Mouse (Mus musculus): ENCODE results near the gene Ndufs1.
"Not testable (repeated sequence)": the region's sequence is repeated elsewhere in the genome, so short reads cannot be mapped to it uniquely, and the experiment has no call there.

Gene Ndufs1

DNA sequence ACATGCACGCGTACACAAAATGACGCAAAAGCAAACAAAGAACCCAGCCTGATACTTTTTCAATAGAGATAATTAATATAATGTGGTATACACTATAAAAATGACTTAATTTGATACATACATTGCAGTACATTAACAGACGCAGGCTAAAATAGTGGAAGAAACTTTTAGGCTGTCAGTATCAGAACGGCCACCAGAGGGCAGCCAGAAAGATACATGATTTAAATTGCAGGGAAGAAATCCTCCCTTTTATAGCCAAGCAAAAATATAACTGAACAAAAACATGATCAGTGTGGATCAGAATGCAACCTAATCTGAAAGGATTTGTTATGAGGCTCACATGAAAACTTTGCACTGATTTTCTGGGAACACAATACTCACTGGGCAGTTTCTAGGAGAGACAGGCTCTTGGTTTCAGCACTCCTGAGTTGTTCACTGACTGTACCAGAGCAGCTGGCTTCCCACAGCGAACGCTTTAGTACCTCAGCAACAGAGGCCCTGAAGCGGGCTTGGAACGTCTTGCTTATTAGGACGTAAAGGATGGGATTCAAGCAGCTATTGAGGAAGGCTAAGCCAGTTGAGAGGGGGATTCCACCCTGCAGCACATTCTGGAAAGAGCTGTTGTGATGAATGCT, 6.1 kb upstream of the Ndufs1 start:
- peak; percentile 75 for DNase-seq (ENCODE audit: low read depth, low spot score)

DNA sequence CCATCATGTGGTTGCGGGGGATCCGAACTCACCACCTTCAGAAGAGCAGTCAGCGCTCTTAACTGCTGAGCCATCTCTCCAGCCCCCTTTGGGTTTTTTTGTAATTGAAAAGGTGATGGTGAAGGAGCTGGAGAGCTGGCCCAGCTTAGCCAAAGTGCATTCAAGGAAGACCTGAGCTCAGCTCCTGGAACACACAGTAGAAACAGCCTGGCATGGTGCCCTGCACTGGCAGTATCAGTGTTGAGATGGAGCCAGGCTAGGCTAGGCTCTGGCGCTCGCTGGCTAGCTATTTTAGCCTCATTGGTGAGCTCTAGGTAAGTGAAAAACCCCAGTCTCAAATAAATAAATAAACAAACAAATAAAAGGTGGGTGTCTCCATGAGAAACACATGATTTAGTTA, 5.6 kb upstream of the Ndufs1 start:
- peak; percentile 25 for DNase-seq (ENCODE audit: low read depth, low spot score)

DNA sequence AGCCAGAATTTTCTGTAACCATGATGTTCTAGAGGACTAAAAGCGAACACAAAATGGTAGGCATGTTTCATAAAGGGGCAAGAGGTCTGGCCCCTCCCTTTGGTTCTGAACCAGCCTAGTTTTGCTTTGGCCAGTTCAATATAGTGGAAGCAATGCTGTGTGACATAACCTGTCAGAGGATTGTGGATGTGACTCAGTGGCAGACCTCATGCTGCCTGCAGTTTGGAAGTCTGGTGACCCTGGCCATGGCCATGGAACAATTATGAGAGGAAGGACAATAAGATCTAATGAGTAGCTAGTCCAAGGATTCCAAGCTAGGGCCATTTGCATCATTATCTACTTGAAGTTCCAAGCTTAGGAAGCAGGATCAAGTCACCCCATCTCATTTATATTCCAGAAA, 4.8 kb upstream of the Ndufs1 start:
- no peak for DNase-seq (ENCODE audit: low read depth, low spot score)

DNA sequence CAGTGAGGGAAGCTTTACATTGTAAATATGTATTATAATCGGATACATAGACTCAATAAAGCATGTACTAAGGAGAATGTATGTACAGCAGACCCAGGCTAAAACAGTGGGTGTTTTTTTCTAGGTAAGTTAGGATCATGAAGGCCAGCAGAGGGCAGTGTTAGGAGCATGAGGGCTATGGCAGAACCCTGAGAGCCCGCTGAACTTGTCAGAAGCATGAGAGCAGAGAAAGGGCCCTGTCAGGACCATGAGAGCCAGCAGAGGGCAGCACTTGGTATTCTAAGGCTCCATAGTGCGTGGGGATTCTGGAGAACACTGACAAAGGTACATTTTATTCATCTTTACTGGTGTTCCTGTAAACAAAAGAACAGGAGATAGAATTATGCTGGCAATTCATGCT, 4.4 kb upstream of the Ndufs1 start:
- peak; percentile 99 for DNase-seq (ENCODE audit: low read depth, low spot score)

DNA sequence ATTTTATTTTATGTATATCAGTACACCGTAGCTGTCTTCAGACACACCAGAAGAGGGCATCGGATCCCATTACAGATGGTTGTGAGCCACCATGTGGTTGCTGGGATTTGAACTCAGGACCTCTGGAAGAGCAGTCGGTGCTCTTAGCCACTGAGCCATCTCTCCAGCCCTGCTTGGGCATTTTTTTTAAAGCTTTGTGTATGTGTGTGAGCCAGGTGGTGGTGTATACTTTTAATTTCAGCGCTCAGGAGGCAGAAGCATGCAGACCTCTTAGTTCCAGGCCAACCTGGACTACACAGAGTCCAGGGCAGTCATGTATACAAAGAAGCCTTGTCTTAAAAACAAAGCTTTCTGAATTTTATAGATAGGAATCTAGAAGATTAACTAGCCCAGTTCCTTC, 3.9 kb upstream of the Ndufs1 start:
- not testable (repeated sequence) for DNase-seq (ENCODE audit: low read depth, low spot score)

DNA sequence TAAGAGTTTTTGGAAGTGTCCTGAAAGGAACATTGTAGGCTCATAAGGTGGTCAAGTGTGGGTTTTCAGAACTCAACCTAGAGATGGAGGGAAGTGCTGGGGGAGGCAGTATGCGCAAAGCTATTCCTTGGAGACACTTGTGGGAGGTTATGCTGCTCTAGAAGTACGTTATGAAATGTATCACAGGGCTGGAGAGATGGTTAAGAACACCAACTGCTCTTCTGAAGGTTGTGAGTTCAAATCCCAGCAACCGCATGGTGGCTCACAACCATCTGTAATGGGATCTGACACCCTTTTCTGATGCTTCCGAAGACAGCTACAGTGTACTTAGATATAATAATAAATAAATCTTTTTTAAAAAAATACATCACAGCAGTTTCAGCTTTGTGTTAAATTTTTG, 3.5 kb upstream of the Ndufs1 start:
- DNase-seq (ENCODE audit: low read depth, low spot score) = no peak

DNA sequence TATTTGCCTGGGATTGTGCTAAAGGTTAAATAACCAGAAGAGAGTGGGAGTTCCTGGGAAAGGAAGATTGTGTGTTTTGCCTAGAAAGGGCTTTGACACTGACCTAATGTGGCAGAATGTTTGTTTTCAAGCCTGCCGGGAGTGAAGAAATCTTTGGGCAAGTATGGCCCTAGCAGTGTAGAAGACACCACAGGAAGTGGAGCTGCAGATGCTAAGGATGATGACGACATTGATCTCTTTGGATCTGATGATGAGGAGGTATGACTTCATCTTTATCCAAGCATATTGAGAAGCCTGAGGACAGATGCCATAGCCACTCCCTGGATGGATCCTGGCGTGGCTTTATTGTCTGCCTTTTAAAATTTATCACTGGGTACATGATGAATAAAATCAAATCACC, 1.7 kb upstream of the Ndufs1 start:
- peak; percentile 21 for DNase-seq (ENCODE audit: low read depth, low spot score)

DNA sequence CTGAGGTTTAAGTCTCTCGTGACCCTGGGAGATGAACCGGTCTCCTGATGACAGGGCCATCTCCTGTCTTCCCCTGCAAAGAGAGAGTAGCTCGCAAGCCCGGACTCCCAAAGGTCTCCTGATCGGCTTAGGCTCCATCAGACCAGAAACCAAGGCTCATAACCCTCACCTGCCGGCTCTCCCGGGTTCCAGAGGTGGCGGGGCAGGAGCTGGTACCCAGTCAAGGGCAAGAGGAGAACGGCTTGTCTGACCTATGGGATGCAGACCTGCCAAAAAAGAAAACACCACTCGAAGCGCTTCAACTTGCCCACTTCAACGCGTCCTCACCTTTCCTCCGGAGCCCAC, 402 bp downstream of the Ndufs1 start:
- no peak for DNase-seq (ENCODE audit: low read depth, low spot score)

DNA sequence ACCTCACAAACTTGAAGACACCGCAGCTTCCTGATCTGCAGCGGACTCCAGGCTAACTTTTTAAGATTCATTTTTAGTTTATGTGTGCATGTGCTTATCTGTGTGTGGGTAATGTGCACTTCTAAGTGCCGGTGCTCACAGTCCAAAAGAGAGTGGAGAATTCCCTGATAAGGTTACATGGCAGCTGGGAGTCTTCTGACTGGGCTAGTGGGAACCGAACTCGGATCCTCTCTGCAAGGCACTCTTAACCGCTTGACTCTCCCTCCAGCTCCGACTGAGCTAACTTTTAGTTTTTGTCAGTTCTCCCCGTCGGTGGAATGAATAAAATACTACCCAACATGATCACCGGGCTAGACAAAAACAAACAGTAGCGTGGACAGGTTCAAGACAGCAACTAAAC, 780 bp downstream of the Ndufs1 start:
- DNase-seq (ENCODE audit: low read depth, low spot score) = no peak

DNA sequence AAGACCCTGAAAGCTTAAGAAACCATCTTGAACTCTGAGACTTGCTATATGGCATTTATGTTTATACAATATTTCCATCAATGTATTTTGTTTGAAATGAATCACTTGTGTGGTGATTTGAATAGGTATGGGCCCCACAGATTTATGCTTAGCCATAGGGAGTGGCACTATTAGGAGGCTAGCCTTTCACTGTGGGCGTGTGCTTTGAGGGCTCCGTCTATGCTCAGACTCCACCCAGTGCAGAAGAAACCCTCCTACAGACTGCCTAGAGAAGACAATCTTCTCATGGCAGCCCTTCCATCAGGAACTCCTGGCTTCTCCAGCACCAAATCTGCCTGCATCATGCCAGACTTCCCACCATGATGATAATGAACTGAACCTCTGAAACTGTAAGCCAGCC, 8.0 kb downstream of the Ndufs1 start:
- DNase-seq (ENCODE audit: low read depth, low spot score) = no peak

DNA sequence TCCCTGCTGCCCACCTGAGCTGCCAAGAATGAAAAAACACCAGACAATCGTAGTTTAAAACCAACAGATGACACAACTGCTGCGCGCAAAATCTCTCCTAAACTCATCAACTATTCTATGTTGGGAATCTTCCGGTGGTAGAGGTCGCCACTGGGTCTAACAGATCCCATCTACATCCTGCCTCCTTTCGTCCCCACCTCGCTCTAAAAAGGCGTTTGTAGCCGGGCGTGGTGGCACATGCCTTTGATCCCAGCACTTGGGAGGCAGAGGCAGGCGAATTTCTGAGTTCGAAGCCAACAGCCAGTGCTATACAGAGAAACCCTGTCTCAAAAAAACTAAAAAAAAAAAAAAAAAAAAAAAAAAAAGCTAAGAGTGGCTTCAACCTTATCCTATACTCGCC, 36.4 kb downstream of the Ndufs1 start:
- DNase-seq (ENCODE audit: low read depth, low spot score) = no peak

DNA sequence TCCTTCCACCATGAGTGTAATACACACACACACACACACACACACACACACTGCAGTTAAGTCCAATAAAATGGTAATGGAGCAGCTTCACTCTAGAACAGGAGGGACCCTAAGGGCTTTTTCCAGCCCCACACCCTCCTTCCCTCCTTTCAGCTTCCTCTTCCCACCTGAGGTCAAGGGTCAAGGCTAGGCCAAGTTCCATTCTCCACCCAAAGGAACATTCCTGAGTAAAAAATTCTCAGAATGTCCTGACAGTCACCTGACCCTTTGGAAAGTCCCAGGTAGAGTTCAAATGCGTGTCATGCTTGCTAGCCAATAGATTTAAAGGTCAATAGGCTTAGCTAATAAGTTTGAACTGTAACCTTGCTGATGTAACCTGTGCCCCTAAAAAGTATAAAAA, 38.0 kb downstream of the Ndufs1 start:
- not testable (repeated sequence) for DNase-seq (ENCODE audit: low read depth, low spot score)

DNA sequence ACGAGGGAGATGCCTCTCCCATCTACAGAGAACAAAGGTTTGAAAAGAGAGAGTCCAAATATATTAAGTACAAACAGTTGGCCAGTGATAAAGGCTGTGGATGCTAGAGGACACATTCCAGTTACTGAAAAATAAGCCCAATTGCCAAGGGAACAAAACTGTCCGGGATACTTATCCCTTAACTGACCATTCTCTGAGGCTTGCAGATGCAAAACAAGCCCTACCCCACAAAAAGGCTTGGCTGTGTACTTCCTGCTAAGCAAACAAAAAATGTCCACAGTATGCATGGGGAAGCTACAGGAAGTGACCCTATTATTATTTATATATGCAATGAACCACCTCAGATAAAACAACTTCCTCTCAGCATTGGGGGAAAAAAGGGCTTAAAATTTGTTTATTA, 38.7 kb downstream of the Ndufs1 start:
- no peak for DNase-seq (ENCODE audit: low read depth, low spot score)

DNA sequence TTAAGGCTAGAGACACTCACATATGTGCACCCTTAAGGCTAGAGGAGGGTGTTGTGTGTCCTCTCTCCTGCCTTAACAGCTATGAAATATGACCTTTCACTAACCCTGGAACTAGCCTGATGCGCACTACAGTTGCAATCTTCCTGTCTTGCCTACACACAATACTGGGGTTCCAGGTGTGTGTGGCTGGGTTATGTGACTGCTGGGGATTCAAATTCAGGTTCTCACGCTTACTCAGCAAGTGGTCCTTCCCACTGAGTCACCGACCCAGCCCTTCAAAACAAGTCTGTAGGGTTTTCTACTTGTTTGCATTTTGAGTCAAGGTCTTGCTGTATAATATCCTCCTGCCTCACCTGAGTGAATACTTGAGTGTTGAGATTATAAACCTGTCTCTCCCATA, 42.1 kb downstream of the Ndufs1 start:
- no peak for DNase-seq (ENCODE audit: low read depth, low spot score)

DNA sequence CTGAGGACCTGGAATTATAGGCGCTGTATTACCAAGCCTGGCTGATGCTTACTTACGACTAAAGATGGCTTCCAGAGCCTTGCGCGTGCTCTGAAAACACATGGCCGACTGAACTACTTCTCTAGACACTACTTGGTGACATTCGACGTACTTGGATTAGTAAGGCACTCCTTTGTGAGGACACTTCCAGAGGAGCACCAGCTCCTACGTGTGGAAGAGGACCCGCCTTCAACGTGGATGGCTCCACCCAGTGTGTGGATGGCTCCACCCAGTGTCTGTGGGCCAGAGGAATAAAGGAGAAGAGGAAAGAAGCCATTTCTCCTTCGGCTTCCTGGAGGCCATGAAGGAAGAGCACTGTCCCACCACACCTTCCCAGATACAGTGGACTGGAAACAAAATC, 44.9 kb downstream of the Ndufs1 start:
- DNase-seq (ENCODE audit: low read depth, low spot score) = no peak

DNA sequence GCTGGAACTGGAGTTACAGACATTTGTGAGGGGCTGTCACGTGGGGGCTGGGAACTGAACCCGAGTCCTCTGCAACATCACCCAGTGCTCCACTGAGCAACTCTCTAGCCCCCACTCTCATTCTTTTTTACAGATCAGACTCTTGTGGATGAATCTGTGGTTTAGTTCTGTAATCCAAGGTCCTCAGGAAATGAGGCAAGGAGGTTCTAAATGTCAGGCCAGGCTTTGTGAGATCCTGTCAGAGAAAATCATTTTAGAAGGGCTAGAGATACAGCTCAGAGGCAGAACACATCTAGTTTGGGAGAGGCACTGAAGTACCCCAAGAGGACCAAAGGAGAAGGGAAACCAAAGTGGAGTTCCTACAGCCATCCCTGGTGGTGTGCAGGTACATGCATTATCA, 45.8 kb downstream of the Ndufs1 start:
- no peak for DNase-seq (ENCODE audit: low read depth, low spot score)

DNA sequence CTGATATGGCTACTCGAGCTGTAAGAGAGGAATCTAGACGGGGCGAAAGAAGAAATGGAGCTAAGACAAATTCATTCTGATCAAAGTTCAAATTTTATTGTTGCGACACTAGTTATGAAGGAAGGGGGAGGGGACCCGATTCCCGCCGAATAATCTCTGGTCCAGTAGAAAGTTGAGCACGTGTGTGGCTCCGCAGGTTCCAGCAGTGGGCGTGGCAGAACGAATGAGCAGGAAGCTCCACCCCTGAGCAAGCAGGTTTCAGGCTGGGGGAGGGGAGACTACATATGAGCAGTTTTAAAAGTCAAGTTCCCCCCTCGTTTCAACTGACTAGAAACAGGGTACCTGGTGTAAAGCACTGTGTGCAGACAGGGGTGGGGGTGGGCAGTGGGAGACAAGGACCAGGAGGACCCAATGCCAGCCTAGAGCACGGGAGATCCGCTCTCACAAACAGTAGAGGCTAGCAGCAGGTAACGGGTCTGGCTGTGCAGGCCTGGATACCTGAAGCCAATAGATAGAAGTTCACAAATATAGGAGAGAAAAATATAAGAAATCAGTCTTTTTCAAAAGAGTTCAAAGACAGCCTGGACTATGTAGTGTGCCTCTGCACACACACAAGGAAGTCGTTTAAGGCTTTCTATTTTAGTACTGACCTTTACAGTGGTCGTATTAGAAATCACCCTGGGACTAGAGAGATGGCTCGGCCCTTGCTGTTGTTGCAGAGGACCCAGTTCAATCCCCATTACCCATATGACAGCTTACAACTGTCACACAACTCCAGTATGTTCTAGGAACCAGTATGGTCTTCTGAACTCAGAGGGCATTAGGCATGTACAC, 46.6 kb downstream of the Ndufs1 start:
- no peak for DNase-seq (ENCODE audit: low read depth, low spot score)

DNA sequence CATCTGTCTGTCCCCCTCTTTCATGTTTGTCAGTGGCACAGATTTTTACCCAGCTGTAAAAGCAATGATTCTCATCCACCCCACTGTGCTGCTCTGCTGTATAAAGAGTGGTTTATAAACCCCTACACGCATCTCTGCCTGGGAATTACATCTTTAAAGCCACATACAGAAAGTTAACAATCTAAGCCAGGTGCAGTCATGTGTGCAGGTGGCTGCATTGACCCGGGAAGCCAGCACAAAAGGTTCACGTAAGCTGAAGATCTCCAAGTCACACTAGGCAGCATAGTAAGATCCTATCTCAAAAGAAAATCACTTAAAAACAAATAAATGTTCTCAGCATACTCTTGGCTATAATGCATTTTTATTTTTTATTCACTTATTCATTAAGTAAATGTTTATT, 47.4 kb downstream of the Ndufs1 start:
- no peak for DNase-seq (ENCODE audit: low read depth, low spot score)

DNA sequence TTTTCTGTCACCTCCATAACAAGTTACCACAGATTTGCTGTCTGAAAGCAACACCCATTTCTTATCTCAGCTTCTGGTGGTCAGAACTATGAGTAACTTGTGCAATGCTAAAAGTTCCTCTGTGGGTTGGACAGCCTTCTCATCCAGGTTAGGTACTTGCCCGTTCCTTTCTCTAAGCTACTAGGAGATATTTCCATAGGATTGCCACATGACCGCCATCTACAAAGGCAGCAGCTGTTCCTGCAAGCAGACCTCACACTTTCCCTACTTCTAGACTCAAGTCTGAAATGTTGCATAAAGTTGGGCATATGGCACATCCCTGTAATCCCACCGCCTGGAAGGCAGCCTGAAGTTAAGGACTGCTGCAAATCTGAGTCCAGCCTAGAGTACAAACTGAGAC, 50.4 kb downstream of the Ndufs1 start:
- no peak for DNase-seq (ENCODE audit: low read depth, low spot score)

DNA sequence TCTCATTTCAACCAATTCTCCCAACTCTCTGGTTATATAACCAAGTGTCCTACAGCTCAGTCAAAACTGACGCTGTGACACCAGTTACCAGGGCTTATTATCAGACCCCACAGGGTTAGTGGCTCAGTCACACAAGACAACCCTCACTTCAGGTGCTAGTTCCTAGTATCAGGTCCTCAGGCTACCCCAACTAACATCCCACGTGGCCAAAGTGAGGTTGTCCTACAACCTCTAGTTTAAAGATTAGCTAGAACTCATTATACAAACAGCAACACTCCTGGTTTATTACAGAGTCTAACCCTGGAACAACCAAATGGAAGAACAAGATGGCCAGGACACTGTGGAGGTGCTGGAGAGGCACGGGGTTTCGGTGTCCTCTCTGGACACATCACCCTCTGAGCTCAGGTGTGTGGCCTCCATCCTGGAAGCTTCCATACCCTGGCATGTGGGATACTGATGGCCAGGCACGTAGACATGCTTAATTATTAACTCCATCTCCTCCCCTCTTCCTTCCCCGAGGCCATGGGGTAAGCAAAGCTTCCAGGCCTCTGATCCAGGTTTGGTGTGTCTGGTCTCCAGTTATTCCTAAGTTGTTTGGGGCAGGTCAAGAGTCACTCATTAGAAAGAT, 52.7 kb downstream of the Ndufs1 start:
- DNase-seq (ENCODE audit: low read depth, low spot score) = no peak

DNA sequence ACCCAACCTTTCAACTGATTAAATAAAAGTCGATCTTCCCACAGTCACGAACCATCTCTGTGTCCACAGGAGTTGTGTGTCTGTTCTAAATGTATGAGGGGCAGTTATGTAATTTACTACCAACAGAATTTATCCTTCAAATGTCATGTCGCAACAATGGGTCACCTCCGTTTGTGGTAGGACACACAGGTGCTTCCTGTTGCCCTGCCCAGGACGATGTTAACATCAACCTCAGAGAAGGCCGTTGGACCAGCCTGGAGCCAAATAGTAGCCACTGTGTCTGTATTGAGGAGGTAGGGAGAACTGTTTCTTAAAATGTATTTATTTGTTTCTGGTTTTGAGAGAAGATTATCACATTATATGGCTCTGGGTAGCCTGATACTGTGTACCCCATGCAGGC, 54.6 kb downstream of the Ndufs1 start:
- DNase-seq (ENCODE audit: low read depth, low spot score) = no peak

DNA sequence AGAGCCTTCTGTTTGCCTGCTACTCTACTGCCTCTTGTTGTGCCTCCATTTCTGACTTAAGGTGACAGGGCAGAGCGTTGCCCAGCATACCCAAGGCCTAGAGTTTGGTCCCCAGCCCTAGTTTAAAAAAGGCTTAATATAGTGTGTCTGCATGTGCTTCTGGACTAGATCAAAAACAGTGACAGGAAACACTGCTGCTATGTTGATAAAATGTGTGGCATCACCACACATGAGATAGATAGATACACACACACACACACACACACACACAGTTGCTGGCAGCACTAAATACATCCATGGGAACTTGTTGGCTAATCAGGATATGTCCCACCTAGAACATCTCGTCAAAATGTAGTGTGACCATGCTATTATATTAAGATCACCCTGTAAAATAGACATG, 56.3 kb downstream of the Ndufs1 start:
- no peak for DNase-seq (ENCODE audit: low read depth, low spot score)

DNA sequence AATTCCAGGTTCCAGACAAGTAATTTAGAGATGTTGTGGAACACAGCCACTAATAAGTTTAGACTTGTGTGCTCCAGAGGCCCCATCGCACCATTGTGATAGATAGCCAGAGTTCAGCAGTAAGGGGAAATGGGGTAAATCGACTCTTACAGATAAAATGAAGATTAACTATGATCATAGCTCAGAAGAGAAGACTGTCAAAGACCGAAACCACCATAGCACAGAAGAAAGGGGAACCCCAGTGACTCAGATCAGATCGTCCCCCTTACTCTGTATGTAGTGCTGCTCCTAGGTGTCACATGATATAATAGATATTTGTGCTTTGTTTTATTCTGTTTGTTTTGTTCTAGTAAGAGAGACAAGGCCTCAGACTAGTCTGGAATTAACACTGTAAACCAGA, 57.0 kb downstream of the Ndufs1 start:
- DNase-seq (ENCODE audit: low read depth, low spot score) = no peak
